Mouse (Mus musculus) hindbrain, embryonic 13.5 days (tissue): Measurements from ENCODE around the gene Plcb2. TPM values are rescaled to one million over a fixed set of nuclear protein-coding genes. Genes with fewer than 3 reads are reported as not detected.

Experiments
- ATAC-seq: fragments of 200-750 bp; cut with Nextera tagmentation; 2 replicates; pipeline ENCODE4 v1.8.0; 2017; ENCODE audit warnings: moderate TSS enrichment; ENCODE audit not compliant: low FRiP score
- H3K27ac ChIP-seq: fragments of 300-500 bp; sonication (generic); 2 replicates; pipeline ENCODE4 v1.5.1; 2015; ENCODE audit warnings: inconsistent platforms, mild to moderate bottlenecking, moderate library complexity
- H3K27me3 ChIP-seq: fragments of 300-500 bp; sonication (generic); 2 replicates; pipeline ENCODE4 v1.6.1; 2015; ENCODE audit warnings: mild to moderate bottlenecking, inconsistent platforms
- H3K36me3 ChIP-seq: fragments of 300-500 bp; sonication (generic); 2 replicates; pipeline ENCODE4 v1.6.1; 2015; ENCODE audit warnings: mild to moderate bottlenecking, inconsistent platforms
- H3K4me1 ChIP-seq: fragments of 300-500 bp; sonication (generic); replicated peaks from 2 replicates; pipeline ENCODE4 v1.6.1; 2015; ENCODE audit warnings: inconsistent platforms
- H3K4me2 ChIP-seq: fragments of 300-500 bp; sonication (generic); 2 replicates; pipeline ENCODE4 v1.6.1; 2015; ENCODE audit warnings: inconsistent platforms, mild to moderate bottlenecking, moderate library complexity
- H3K4me3 ChIP-seq: fragments of 300-500 bp; sonication (generic); 2 replicates; pipeline ENCODE4 v1.5.1; 2015; ENCODE audit warnings: mild to moderate bottlenecking, inconsistent platforms
- H3K9ac ChIP-seq: fragments of 300-500 bp; sonication (generic); 2 replicates; pipeline ENCODE4 v1.6.1; 2015; ENCODE audit warnings: mild to moderate bottlenecking, inconsistent platforms
- H3K9me3 ChIP-seq: fragments of 300-500 bp; sonication (generic); 2 replicates; pipeline ENCODE4 v1.6.1; 2016; ENCODE audit warnings: inconsistent platforms
- WGBS: fragments of 180-500 bp; shearing (Covaris S2); methylation state at CpG from one replicate; pipeline ENCODE4 v1.1.7; 2015; 5-methylcytosine and 5-hydroxymethylcytosine counted together
- polyA plus RNA-seq: library from polyadenylated mRNA; unstranded; fragments of >200 nt; fragmentation: Nextera tagmentation; extraction: Ambion mirVana; gene quantifications from 2 replicates; pipeline ENCODE4 v1.2.1, GENCODE M21; 2015

The Plcb2 gene
- polyA plus RNA-seq, 1 experiment from 2014 or later, result 0.64 TPM

- 39% methylated on average over 10 of the region's 10 CpGs for WGBS
- H3K4me1 ChIP-seq, result peaks cover 70% of the 10 kb centered on the region
- H3K36me3 ChIP-seq, result peaks cover 6% of the 10 kb centered on the region; the same call in 1 of the 2 replicates
- ATAC-seq, result no peak
- no peaks in the 10 kb centered on the region for H3K9me3 ChIP-seq
- H3K27ac ChIP-seq, result peak overlapping the region; percentile 12; the same call in 1 of the 2 replicates
- peak overlapping the region; percentile 97 for H3K9ac ChIP-seq
- peaks cover 15% of the 10 kb centered on the region for H3K27me3 ChIP-seq
- peak overlapping the region; percentile 95 for H3K4me3 ChIP-seq
- H3K4me2 ChIP-seq, result peak overlapping the region; percentile 89
These were observed 19.2 kb upstream of the Plcb2 start for GRCm38 (mm10) chr2:118747301-118747960.

GRCm38 (mm10) chr2:118745915-118746901, 18.0 kb upstream of the Plcb2 start:
- H3K4me2 ChIP-seq, result peak overlapping the region; percentile 89
- no peaks in the 10 kb centered on the region for H3K9me3 ChIP-seq
- peak overlapping the region; percentile 82 for H3K27ac ChIP-seq
- peaks cover 61% of the 10 kb centered on the region for H3K4me1 ChIP-seq
- H3K27me3 ChIP-seq, result peaks cover 24% of the 10 kb centered on the region
- ATAC-seq, result peak; percentile 34
- H3K4me3 ChIP-seq, result peak overlapping the region; percentile 95
- H3K36me3 ChIP-seq, result 0 out of 2 replicates have a peak, but pooled peaks cover 2% of the 10 kb centered on the region
- H3K9ac ChIP-seq, result peak overlapping the region; percentile 97
- whole genome bisulfite sequencing, result under 1% methylated on average over 93 of the region's 113 CpGs

- peaks cover 25% of the 10 kb centered on the region for H3K27me3 ChIP-seq
- H3K27ac ChIP-seq, result peak within 1 kb of the TSS; percentile 82
- H3K36me3 ChIP-seq, result 0 out of 2 replicates have a peak, but pooled peaks cover 2% of the 10 kb centered on the region
- peak within 1 kb of the TSS; percentile 89 for H3K4me2 ChIP-seq
- peak within 1 kb of the TSS; percentile 97 for H3K9ac ChIP-seq
- H3K9me3 ChIP-seq, result no peaks in the 10 kb centered on the region
- H3K4me1 ChIP-seq, result peaks cover 55% of the 10 kb centered on the region
- WGBS, result under 1% methylated on average over 45 of the region's 57 CpGs
- peak; percentile 87 for ATAC-seq
- peak within 1 kb of the TSS; percentile 95 for H3K4me3 ChIP-seq
These were observed 17.1 kb upstream of the Plcb2 start, which contains the start of gene Inafm2 for GRCm38 (mm10) chr2:118745232-118745884. Gene Inafm2 (plus strand): TSS chr2:118745758.

GRCm38 (mm10) chr2:118744621-118745020, 16.4 kb upstream of the Plcb2 start:
- peak overlapping the region; percentile 97; the same call in 1 of the 2 replicates for H3K9ac ChIP-seq
- peaks cover 48% of the 10 kb centered on the region for H3K4me1 ChIP-seq
- H3K4me3 ChIP-seq, result peak overlapping the region; percentile 95; the same call in 1 of the 2 replicates

GRCm38 (mm10) chr2:118743261-118743943, 15.2 kb upstream of the Plcb2 start:
- no peak overlapping the region for H3K9ac ChIP-seq
- ATAC-seq, result no peak
- no peaks in the 10 kb centered on the region for H3K9me3 ChIP-seq
- no peak overlapping the region for H3K4me2 ChIP-seq
- H3K4me1 ChIP-seq, result peaks cover 35% of the 10 kb centered on the region
- H3K27me3 ChIP-seq, result peaks cover 25% of the 10 kb centered on the region
- no peak overlapping the region for H3K27ac ChIP-seq
- no peak overlapping the region for H3K4me3 ChIP-seq
- no peaks in the 10 kb centered on the region for H3K36me3 ChIP-seq
- WGBS, result 22% methylated on average over 8 of the region's 8 CpGs

More at GRCm38 (mm10) chr2:118744621-118745020, 16.4 kb upstream of the Plcb2 start:
- H3K4me2 ChIP-seq, result peak overlapping the region; percentile 89; the same call in 1 of the 2 replicates
- 0 out of 2 replicates have a peak, but pooled peaks cover 2% of the 10 kb centered on the region for H3K36me3 ChIP-seq
- peaks cover 25% of the 10 kb centered on the region for H3K27me3 ChIP-seq
- H3K9me3 ChIP-seq, result no peaks in the 10 kb centered on the region
- no peak for ATAC-seq
- H3K27ac ChIP-seq, result no peak overlapping the region
- WGBS, result 6% methylated on average over 7 of the region's 7 CpGs

GRCm38 (mm10) chr2:118741183-118741582, 12.9 kb upstream of the Plcb2 start:
- no peak for ATAC-seq

GRCm38 (mm10) chr2:118740341-118740740, 12.1 kb upstream of the Plcb2 start:
- ATAC-seq, result no peak
- H3K36me3 ChIP-seq, result no peaks in the 10 kb centered on the region
- H3K4me3 ChIP-seq, result no peak overlapping the region
- peaks cover 16% of the 10 kb centered on the region for H3K4me1 ChIP-seq
- no peak overlapping the region for H3K4me2 ChIP-seq
- peaks cover 31% of the 10 kb centered on the region for H3K27me3 ChIP-seq
- H3K9me3 ChIP-seq, result no peaks in the 10 kb centered on the region
- 74% methylated on average over 3 of the region's 3 CpGs for WGBS
- no peak overlapping the region for H3K27ac ChIP-seq
- no peak overlapping the region for H3K9ac ChIP-seq

More at GRCm38 (mm10) chr2:118741183-118741582, 12.9 kb upstream of the Plcb2 start:
- no peaks in the 10 kb centered on the region for H3K36me3 ChIP-seq
- H3K4me2 ChIP-seq, result no peak overlapping the region
- WGBS, result 72% methylated on average over 9 of the region's 9 CpGs
- H3K27ac ChIP-seq, result no peak overlapping the region
- peaks cover 27% of the 10 kb centered on the region for H3K27me3 ChIP-seq
- H3K4me1 ChIP-seq, result peaks cover 16% of the 10 kb centered on the region
- no peak overlapping the region for H3K9ac ChIP-seq
- no peak overlapping the region for H3K4me3 ChIP-seq
- no peaks in the 10 kb centered on the region for H3K9me3 ChIP-seq

GRCm38 (mm10) chr2:118733341-118733740, 5.1 kb upstream of the Plcb2 start:
- Histone ChIP-seq H3K27me3 (peaks cover 41% of the 10 kb centered on the region), H3K9me3 (no peaks in the 10 kb centered on the region), H3K4me3 (no peak overlapping the region), H3K9ac (no peak overlapping the region), H3K36me3 (no peaks in the 10 kb centered on the region), H3K4me1 (peaks cover 7% of the 10 kb centered on the region), H3K4me2 (no peak overlapping the region), H3K27ac (no peak overlapping the region)
- no peak for ATAC-seq
- 65% methylated on average over 5 of the region's 5 CpGs for WGBS

- Histone ChIP-seq H3K9ac (no peak overlapping the region), H3K27ac (no peak overlapping the region), H3K9me3 (no peaks in the 10 kb centered on the region), H3K4me3 (no peak overlapping the region), H3K27me3 (peaks cover 52% of the 10 kb centered on the region), H3K4me2 (no peak overlapping the region), H3K36me3 (no peaks in the 10 kb centered on the region), H3K4me1 (peaks cover 12% of the 10 kb centered on the region)
- ATAC-seq, result no peak
- WGBS, result 89% methylated on average over 5 of the region's 5 CpGs
These were observed 3.7 kb upstream of the Plcb2 start for GRCm38 (mm10) chr2:118731981-118732380.

- H3K9me3 ChIP-seq, result no peaks in the 10 kb centered on the region
- ATAC-seq, result no peak
- no peak overlapping the region for H3K4me2 ChIP-seq
- H3K27ac ChIP-seq, result no peak overlapping the region
- no peak overlapping the region for H3K4me3 ChIP-seq
- H3K4me1 ChIP-seq, result peaks cover 12% of the 10 kb centered on the region
- H3K27me3 ChIP-seq, result peaks cover 52% of the 10 kb centered on the region
- no peak overlapping the region for H3K9ac ChIP-seq
- no peaks in the 10 kb centered on the region for H3K36me3 ChIP-seq
- 6% methylated on average over 3 of the region's 3 CpGs for WGBS
These were observed 2.3 kb upstream of the Plcb2 start for GRCm38 (mm10) chr2:118730622-118730915.

GRCm38 (mm10) chr2:118729816-118730621, 1.8 kb upstream of the Plcb2 start:
- Histone ChIP-seq H3K27ac (no peak overlapping the region), H3K9ac (no peak overlapping the region), H3K36me3 (no peaks in the 10 kb centered on the region), H3K9me3 (no peaks in the 10 kb centered on the region), H3K4me1 (peaks cover 12% of the 10 kb centered on the region), H3K4me2 (no peak overlapping the region), H3K27me3 (peaks cover 57% of the 10 kb centered on the region), H3K4me3 (no peak overlapping the region)
- ATAC-seq, result no peak
- 26% methylated on average over 8 of the region's 8 CpGs for WGBS
